Mouse (Mus musculus): Measurements from ENCODE around the gene Mpeg1.

Gene Mpeg1

GRCm38 (mm10) chr19:12460282-12461249 is at the start of gene Mpeg1:
TSS of gene Mpeg1 (plus strand) at chr19:12460779.
- no peak for DNase-seq (ENCODE audit: low spot score in 2 of 2)

DNA sequence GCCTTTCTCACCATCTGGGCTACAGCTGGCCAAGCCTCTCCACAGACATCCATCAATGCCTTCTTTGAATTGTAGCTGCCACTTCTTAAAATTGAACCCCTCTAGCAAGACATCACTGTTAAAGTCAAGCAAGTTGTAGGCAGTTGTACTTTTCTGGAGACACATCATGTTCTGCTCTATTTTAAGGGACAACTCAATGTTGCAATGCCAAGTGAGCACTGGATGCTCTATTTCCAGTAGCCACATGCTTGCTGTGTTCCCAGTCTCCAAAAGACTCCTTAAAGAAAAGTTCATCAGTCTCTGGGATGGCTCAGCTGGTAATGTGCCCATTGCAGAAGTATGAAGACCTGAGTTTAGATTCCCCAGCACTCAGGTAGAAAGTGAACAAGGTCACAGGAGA is 46.8 kb upstream of the Mpeg1 start:
- no peak for DNase-seq (ENCODE audit: low spot score in 2 of 2)

DNA sequence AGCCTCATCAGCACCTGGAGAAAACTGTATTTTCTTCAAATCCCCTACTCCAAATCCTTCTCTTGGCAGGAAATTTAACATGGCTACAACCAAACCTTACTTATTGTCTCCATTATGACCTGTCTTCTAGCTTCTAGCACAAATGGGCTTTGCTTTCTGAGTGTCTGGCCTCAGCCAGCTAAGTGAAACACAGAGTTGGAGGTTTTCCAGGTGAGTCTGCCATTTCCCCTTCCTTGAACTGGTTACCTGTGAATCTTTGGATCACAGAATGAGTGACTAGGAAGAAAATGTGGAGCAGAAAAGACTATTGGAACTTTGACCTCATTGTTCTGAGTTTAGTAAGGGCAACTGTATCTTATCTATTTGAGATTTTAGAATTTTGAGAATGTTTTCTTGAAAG is 43.2 kb upstream of the Mpeg1 start, which contains the start of gene Olfr1441:
TSS of gene Olfr1441 (plus strand) at position 73 of the 400 bp plus-strand sequence.
- DNase-seq (ENCODE audit: low spot score in 2 of 2), result no peak

GRCm38 (mm10) chr19:12418312-12418711 is 42.3 kb upstream of the Mpeg1 start:
- no peak for DNase-seq (ENCODE audit: low spot score in 2 of 2)

- DNase-seq (ENCODE audit: low spot score in 2 of 2), result no peak
Measured at GRCm38 (mm10) chr19:12420555-12420954, 40.0 kb upstream of the Mpeg1 start.

GRCm38 (mm10) chr19:12421680-12422079 is 38.9 kb upstream of the Mpeg1 start:
- DNase-seq (ENCODE audit: low spot score in 2 of 2), result no peak

DNA sequence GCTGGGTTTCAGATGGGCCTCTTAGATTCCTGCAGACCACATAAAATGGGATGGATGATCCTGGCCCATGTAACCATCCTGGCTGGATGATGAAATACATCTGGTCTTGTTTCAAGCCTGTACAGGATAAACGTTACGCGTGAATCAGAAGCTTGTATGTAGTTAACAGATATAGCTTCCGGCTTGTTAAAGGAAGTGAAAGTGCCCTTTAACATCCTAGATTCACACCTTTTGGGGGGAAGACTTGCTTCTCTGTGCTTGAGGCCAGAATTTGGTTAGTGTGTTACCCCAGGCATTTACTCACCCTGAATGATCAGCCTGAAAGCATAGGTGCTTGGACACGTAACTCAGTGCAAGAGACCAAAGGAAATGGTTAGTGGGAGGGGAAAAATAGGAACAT is 33.5 kb upstream of the Mpeg1 start:
- DNase-seq (ENCODE audit: low spot score in 2 of 2), result no peak

GRCm38 (mm10) chr19:12427605-12428004 is 33.0 kb upstream of the Mpeg1 start, which contains the start of gene Pfpl:
TSS of gene Pfpl (plus strand) at chr19:12427905.
- DNase-seq (ENCODE audit: low spot score in 2 of 2), result no peak

GRCm38 (mm10) chr19:12433033-12433432 is 27.5 kb upstream of the Mpeg1 start:
- no peak for DNase-seq (ENCODE audit: low spot score in 2 of 2)

DNA sequence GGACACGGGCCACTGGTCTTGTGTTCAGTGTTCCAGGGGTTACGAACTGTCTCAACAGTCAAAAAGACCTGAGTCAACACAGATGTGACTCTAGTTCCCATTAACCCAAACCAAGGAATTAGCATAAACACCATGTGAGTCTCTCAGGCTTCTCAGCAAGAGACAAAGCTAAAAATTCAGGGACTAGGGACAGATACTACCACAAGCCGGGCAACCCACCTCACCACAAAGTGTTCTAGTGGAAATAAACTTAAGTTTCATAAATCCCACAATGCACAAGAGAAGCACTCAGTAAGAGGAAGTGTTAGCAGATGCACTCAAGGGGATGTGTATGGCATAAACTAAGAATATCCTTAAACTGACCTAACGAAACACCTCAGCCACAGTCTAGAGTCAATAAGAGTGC is 25.6 kb upstream of the Mpeg1 start:
- DNase-seq (ENCODE audit: low spot score in 2 of 2), result no peak

DNA sequence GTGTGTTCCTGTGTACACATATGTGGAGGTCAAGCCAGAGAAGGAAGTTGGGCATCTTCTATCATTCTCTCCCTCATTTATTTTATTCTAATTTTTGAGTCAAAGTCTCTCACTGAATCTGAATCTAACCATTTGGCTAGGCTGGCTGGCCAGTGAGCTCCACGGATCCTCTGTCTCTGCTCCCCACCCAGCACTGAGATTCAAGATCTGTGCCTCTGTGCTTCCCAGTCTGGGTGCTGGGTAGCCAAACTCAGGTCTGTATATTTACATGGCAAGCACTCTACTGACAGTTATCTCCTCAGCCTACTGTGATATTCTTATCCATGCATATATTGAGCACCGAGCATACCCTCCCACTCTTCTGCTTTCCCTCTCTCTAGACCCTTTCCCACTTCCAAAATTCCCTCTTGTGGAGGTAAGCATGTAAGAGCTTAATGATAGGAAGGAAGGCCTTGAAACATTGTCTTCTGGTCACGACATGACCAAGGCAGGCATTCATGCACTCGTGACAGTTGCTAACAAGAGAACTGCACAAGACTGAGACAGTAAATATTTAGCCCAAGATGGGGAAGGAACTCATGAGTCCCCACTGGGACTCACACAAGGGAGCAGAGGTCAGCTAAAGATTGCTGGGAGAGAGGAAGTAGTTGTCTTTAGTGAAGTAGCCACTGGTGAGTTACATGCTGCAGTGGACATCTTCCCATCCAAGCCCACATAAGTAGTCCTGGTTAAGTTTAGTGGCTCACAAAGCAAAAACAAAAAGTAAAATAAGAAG is 24.6 kb upstream of the Mpeg1 start:
- DNase-seq (ENCODE audit: low spot score in 2 of 2), result no peak

- DNase-seq (ENCODE audit: low spot score in 2 of 2), result no peak
Measured at GRCm38 (mm10) chr19:12439581-12439980, 21.0 kb upstream of the Mpeg1 start.

DNA sequence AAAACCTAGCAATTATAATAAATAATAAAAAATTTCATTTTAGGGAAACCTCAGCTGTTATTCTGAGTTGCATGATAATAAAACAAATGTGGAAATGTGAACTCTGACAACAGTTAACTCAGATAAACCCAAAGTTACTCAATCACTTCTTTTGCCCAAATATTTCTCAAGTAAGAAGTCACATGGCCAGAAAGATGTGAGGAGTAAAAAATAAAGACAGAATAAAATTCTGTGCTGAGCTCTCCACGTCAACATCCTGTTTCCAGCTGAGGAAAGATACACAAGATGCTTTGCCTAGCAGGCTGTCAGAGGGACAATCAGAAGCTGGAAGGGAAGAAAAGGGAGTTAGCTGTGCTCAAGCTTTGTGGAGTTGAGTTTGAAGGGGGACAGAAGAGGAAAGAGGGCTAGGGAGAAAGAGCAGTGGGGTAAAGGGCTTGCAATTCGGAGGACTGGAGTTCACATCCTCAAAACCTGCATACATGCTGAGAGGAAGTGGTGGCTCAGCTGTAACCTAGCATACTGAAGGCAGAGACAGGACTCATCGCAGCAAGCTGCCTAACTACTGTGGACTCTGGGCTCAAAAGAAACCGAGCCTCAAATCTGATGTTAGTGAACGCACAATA is 20.4 kb upstream of the Mpeg1 start:
- DNase-seq (ENCODE audit: low spot score in 2 of 2), result no peak

- DNase-seq (ENCODE audit: low spot score in 2 of 2), result no peak
Measured at GRCm38 (mm10) chr19:12442560-12442959, 18.0 kb upstream of the Mpeg1 start.

GRCm38 (mm10) chr19:12445014-12445413 is 15.6 kb upstream of the Mpeg1 start:
- DNase-seq (ENCODE audit: low spot score in 2 of 2), result no peak

GRCm38 (mm10) chr19:12457401-12458066 is 3.0 kb upstream of the Mpeg1 start:
- DNase-seq (ENCODE audit: low spot score in 2 of 2), result no peak

- DNase-seq (ENCODE audit: low spot score in 2 of 2), result no peak
Measured at GRCm38 (mm10) chr19:12459516-12459915, 1.1 kb upstream of the Mpeg1 start.

DNA sequence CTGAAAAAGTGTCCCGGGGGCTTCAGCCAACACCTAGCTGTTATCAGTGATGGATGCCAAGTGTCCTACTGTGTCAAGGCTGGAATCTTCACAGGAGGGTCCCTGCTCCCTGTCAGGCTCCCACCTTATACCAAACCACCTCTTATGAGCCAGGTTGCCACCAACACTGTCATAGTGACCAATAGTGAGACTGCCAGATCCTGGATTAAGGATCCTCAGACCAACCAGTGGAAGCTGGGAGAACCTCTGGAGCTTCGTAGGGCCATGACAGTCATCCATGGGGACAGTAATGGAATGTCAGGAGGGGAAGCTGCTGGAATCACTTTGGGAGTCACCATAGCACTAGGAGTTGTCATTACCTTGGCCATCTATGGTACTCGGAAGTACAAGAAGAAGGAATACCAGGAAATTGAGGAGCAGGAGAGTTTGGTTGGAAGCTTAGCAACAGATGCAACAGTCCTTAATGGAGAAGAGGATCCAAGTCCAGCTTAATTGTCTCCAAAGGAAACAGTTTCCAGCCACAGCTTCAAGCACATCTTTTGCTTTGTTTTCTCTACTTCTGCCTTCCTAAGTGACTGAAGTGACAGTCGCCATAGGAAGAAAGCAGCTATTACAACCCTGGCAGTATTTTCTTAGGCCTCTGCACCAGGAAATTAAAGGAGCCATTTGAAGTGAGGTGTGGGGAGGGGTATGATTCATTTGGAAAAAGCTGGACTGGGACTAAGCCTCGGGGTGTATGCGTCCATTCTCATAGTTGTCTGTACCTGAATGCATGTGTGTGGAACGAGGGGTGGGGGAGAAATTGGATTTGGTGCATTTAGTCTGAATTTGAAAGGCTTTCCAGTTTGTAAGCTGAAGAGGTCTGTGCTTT is 2.5 kb downstream of the Mpeg1 start:
- no peak for DNase-seq (ENCODE audit: low spot score in 2 of 2)

DNA sequence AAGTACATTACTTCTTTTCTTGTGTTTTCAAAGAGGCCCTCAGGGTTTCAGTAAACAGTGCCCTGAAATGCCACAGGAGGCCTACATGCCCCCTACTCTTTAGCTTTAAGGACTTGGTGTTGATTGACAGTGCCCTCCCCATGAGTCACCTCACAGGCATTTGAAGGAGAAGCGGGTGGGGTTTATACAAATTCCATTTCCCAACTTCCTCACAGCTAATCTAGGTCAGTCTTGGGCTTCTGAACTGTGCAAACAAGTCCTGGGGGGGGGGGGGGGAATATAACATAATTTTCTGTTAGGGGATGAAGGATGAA is 3.1 kb downstream of the Mpeg1 start:
- DNase-seq (ENCODE audit: low spot score in 2 of 2), result no peak

DNA sequence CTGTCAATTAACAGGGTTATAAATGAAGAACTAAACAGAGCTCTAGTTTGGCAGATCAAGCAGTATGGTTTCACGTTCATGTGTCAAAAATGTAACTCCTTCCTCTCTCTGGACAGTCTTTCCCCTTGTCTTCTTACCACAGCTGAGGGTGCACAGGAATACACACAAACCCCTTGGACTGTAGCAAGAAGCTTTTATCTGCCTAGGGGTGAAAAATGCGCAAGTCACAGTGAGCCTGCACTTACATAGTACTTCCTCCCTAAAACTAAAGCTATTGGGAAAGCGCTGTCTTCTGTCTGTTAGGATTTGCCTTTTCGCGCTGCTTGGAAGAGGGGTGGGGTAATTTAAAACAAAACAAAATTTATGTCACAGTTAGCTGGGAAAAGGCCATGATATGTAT is 3.5 kb downstream of the Mpeg1 start:
- DNase-seq (ENCODE audit: low spot score in 2 of 2), result no peak

DNA sequence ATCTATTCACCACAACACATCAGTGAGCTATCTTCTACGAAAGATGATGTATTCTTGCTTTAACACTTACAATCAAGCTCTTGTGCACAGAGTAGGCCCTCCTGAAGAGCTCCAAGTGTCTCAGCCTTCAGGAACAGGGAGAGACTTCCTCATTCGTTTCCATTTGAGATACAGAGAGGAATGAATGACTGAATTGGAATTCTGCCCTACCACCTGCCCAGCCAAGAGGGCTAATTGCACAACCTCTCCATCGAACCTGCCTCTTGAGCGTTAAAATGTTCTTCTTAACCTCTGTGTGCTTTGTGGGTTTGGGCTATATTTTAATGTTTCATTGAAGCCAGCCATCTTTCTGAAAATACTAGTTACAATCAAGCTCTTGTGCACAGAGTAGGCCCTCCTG is 4.1 kb downstream of the Mpeg1 start:
- no peak for DNase-seq (ENCODE audit: low spot score in 2 of 2)
